Mouse (Mus musculus) E14TG2a.4 (cell line): ENCODE measurements around the gene Pawr.

Source experiments
- CTCF ChIP-seq: conservative IDR thresholded peaks from 2 replicates; pipeline ENCODE4 v1.5.1; 2014; ENCODE audit warnings: low read length
- NANOG ChIP-seq: IDR thresholded peaks from 2 replicates; pipeline ENCODE4 v1.6.1; 2014; ENCODE audit warnings: borderline replicate concordance, low read length, mixed read lengths

DNA sequence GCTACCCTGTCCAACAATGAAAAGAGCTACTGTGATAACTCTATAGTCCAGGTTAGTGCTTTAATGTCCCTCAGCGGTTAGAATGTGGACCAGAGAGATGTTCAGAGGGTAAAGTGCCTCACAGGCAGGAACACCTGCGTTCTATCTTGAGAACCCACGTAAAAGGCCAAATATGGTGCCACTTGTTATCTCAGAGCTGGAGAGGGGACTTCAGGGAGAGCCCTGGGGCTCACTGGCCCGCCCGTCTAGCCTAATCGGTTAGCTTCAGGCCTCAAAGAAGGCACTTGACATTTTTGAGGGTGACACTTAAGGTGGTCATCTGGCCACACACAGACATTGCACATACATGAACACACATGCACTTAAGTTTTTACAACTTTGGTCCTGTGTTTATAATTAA, 49.6 kb upstream of the Pawr start:
- TF ChIP-seq CTCF (no peak), NANOG (no peak)
